Mouse (Mus musculus) midbrain, embryonic 14.5 days (tissue): ENCODE data around the gene Gal3st1. TPM values are rescaled to one million over a fixed set of nuclear protein-coding genes. Genes with fewer than 3 reads are reported as not detected.
"Not testable (repeated sequence)": the region's sequence is repeated elsewhere in the genome, so short reads cannot be mapped to it uniquely, and the experiment has no call there.

Experiments used
- ATAC-seq: fragments of 200-750 bp; cut with Nextera tagmentation; 2 replicates; pipeline ENCODE4 v1.8.0; 2017; ENCODE audit warnings: moderate number of reproducible peaks, moderate library complexity; ENCODE audit not compliant: low FRiP score, low TSS enrichment
- DNase-seq: peaks from one replicate; pipeline ENCODE4 v3.0.0-alpha.2; 2015
- H3K27ac ChIP-seq: fragments of 300-500 bp; sonication (generic); replicated peaks from 2 replicates; pipeline ENCODE4 v1.5.1; 2014; ENCODE audit warnings: mild to moderate bottlenecking, low read depth, low read length, moderate library complexity
- H3K27me3 ChIP-seq: fragments of 300-500 bp; sonication (generic); 2 replicates; pipeline ENCODE4 v1.6.1; 2014; ENCODE audit warnings: low read length, control low read depth, mixed read lengths; ENCODE audit not compliant: control insufficient read depth, insufficient read depth
- H3K36me3 ChIP-seq: fragments of 300-500 bp; sonication (generic); 2 replicates; pipeline ENCODE4 v1.6.1; 2014; ENCODE audit warnings: low read length, control low read depth; ENCODE audit not compliant: control insufficient read depth, insufficient read depth
- H3K4me1 ChIP-seq: fragments of 300-500 bp; sonication (generic); 2 replicates; pipeline ENCODE4 v1.6.1; 2014; ENCODE audit warnings: mild to moderate bottlenecking, antibody characterized with exemption, low read length, control low read depth; ENCODE audit not compliant: control insufficient read depth, insufficient read depth
- H3K4me2 ChIP-seq: fragments of 300-500 bp; sonication (generic); 2 replicates; pipeline ENCODE4 v1.6.1; 2014; ENCODE audit warnings: mild to moderate bottlenecking, low read length, moderate library complexity
- H3K4me3 ChIP-seq: fragments of 300-500 bp; sonication (generic); replicated peaks from 2 replicates; pipeline ENCODE4 v1.5.1; 2014; ENCODE audit warnings: low read depth, low read length
- H3K9ac ChIP-seq: fragments of 300-500 bp; sonication (generic); replicated peaks from 2 replicates; pipeline ENCODE4 v1.6.1; 2014; ENCODE audit warnings: mild to moderate bottlenecking, low read length, moderate library complexity
- H3K9me3 ChIP-seq: fragments of 300-500 bp; sonication (generic); 2 replicates; pipeline ENCODE4 v1.6.1; 2016; ENCODE audit warnings: low read length, control low read depth, mixed read lengths; ENCODE audit not compliant: control insufficient read depth
- WGBS: fragments of 180-500 bp; shearing (Covaris S2); extraction: QIAGEN DNeasy Blood & Tissue Kit; methylation state at CpG from one replicate; pipeline ENCODE4 v1.1.7; 2014; 5-methylcytosine and 5-hydroxymethylcytosine counted together
- polyA plus RNA-seq: library from polyadenylated mRNA; unstranded; fragments of >200 nt; fragmentation: Nextera tagmentation; extraction: Ambion mirVana; gene quantifications from 2 replicates; pipeline ENCODE4 v1.2.1, GENCODE M21; 2014

The Gal3st1 gene
- 3.6 and 4.2 TPM in 2 replicates for polyA plus RNA-seq

DNA sequence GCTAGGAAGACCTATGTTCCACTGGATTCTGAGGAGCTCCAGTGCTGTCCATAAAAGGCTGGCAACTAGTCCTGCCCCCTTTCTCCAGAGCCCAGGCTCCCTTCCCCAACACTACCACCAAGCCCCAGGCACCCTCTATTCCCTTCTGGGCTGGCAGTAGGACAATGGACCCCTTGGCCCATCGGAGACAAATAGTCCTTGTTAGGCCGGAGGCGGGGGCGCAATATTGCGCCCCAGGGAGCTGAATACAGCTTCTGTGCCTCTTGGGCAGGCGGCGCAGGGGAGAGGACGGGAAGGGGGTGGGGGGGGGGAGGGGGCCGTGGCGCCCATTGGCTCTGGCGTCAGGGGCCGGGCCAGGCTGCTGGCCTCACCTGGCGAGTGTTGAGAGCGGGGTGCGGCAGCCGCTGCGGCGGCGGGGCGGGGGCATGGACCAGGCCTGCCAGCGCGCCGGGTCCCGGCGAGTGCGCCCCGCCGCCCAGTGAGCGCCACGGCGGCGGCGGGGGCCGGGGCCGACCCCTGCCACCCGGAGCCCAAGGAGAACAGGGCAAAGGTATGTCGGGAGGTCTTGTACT is at the start of gene Gal3st1:
TSS of gene Gal3st1 (plus strand) at position 346 of the 572 bp plus-strand sequence.
- peak; percentile 33 for DNase-seq
- H3K9ac ChIP-seq, result peak within 1 kb of the TSS; percentile 51
- no peaks in the 10 kb centered on the region for H3K27me3 ChIP-seq
- peak within 1 kb of the TSS; percentile 67 for H3K4me2 ChIP-seq
- H3K4me3 ChIP-seq, result peak within 1 kb of the TSS; percentile 35
- H3K4me1 ChIP-seq, result no peaks in the 10 kb centered on the region
- WGBS, result 1% methylated on average over 32 of the region's 37 CpGs
- no peak within 1 kb of the TSS for H3K27ac ChIP-seq
- H3K9me3 ChIP-seq, result no peaks in the 10 kb centered on the region
- ATAC-seq, result peak; percentile 62; the same call in 1 of the 2 replicates
- peaks cover 23% of the 10 kb centered on the region for H3K36me3 ChIP-seq

DNA sequence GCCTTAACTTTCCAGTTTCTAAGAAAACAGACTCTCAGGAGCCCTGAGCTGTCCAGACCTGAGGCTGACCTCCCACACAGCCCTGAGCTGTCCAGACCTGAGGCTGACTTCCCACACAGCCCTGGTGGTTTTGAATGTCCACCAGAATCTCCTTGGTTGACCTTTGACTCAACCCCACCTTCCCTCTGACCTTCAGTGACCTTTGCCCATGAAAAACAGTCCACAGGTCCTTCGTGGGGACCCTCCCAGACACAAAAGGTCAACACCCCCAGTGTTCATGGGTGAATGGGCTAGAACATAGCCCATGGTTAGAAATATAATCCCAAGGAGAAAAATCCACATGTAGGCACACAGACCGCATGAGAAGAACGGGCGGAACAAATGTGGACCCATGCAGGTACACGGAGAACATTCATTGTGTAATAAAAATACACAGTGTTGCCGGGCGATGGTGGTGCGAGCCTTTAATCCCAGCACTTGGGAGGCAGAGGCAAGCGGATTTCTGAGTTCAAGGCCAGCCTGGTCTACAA is 49.6 kb upstream of the Gal3st1 start:
- WGBS, result 83% methylated on average over 9 of the region's 9 CpGs
- Histone ChIP-seq H3K4me1 (peaks cover 14% of the 10 kb centered on the region), H3K4me3 (no peak overlapping the region), H3K27ac (no peak overlapping the region), H3K9ac (no peak overlapping the region), H3K4me2 (no peak overlapping the region), H3K9me3 (no peaks in the 10 kb centered on the region), H3K36me3 (no peaks in the 10 kb centered on the region), H3K27me3 (no peaks in the 10 kb centered on the region)
- DNase-seq (no peak), ATAC-seq (no peak)

DNA sequence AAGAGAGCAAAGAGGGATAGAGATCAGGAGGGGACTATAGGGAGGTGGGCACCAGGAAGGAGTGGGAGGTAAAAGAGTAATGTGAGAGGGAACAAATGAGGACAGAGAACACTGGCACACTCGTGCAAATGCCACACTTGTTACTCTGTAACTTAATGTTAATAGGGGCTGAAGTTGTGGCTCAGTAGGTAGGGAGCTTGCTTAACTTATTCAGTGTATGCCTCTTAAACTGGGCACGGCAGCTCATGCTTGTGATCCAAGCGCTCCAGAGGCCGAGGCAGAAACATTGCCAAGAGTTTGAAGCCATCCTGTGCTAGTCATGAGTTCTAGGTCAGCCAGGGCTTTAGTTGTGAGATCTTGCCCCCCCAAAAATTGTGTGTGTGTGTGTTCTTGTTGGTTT is 48.3 kb upstream of the Gal3st1 start:
- WGBS, result 86% methylated on average over 4 of the region's 4 CpGs
- Histone ChIP-seq H3K27ac (no peak overlapping the region), H3K4me2 (no peak overlapping the region), H3K4me1 (peaks cover 14% of the 10 kb centered on the region), H3K9me3 (no peaks in the 10 kb centered on the region), H3K36me3 (no peaks in the 10 kb centered on the region), H3K4me3 (no peak overlapping the region), H3K27me3 (no peaks in the 10 kb centered on the region), H3K9ac (no peak overlapping the region)
- no peak for ATAC-seq
- no peak for DNase-seq

DNA sequence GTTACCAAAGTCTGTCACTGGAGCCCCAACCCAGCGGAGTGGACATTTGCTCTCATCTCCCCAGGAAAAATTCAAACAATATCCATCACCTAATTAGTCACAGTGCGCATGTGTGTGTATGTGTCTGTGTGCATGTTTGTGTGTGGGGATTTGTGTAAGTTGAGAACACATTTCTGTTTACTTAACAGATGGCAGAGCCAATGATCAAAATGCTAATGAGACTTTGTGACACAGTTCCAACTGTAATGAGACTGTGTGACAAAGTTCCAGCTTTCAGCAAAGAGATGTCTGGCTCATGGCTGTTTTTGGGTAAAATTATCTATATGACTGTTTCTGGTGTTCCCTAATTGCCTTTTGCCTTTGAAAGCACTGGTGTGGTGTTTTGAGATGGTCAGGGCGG is 47.1 kb upstream of the Gal3st1 start:
- H3K4me2 ChIP-seq, result no peak overlapping the region
- ATAC-seq (no peak), DNase-seq (no peak)

DNA sequence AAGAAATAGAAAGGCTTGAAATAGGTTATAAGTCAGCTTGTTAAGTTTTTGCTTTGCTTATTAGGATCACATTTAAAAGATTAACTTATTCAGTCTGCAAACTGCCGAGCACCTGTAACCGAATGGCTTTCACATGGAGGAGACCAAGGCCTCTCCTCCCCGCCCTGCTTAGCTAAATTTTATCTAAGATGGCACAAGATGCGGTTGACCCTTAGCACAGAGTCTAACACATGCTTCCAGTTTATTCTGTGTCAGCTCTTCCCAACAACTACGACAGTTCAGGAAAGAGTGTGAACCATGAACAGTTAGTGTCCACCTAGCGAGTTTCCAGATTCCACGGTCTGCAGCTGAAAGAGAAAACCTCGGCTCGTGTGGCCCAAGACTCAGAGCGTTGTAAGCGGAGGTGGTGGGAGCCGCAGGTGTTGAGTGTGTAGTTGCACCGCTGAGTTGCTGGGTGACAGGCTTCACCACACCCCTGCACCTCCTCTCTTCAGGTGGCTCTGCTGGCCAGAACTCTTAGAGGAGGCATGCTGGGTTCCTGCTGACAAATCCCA is 46.0 kb upstream of the Gal3st1 start:
- Histone ChIP-seq H3K27ac (no peak overlapping the region), H3K4me2 (no peak overlapping the region), H3K36me3 (no peaks in the 10 kb centered on the region), H3K4me3 (no peak overlapping the region), H3K9ac (no peak overlapping the region), H3K9me3 (no peaks in the 10 kb centered on the region), H3K27me3 (no peaks in the 10 kb centered on the region), H3K4me1 (peaks cover 2% of the 10 kb centered on the region; the same call in 1 of the 2 replicates)
- 83% methylated on average over 13 of the region's 13 CpGs for WGBS
- ATAC-seq (no peak), DNase-seq (no peak)

More for the DNA sequence above, 47.1 kb upstream of the Gal3st1 start:
- WGBS, result 89% methylated on average over 3 of the region's 3 CpGs
- Histone ChIP-seq H3K4me3 (no peak overlapping the region), H3K36me3 (no peaks in the 10 kb centered on the region), H3K4me1 (peaks cover 8% of the 10 kb centered on the region), H3K27me3 (no peaks in the 10 kb centered on the region), H3K27ac (no peak overlapping the region), H3K9ac (no peak overlapping the region), H3K9me3 (no peaks in the 10 kb centered on the region)

DNA sequence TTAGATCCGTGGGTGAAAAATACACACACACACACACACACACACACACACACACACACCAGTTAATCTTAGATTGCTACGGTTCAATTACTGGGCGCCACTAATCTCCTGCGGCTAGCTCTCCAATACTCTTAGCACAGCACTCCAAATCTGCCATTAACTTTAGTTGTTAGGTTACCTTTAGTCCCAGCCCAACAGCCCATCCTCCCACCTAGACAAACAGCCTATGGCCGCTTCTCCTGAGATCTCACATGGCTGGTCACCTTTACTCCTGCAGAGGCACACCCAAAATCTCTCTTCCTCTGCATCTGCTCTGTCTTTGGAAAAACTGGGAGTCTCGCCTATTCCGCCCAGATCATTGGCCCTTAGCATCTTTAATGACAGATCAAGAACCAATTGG is 42.1 kb upstream of the Gal3st1 start:
- no peaks in the 10 kb centered on the region for H3K36me3 ChIP-seq
- 84% methylated on average over 7 of the region's 7 CpGs for WGBS
- no peaks in the 10 kb centered on the region for H3K4me1 ChIP-seq
- no peak overlapping the region for H3K27ac ChIP-seq
- no peak overlapping the region for H3K4me2 ChIP-seq
- no peak for DNase-seq
- H3K9me3 ChIP-seq, result no peaks in the 10 kb centered on the region
- no peak overlapping the region for H3K4me3 ChIP-seq
- H3K9ac ChIP-seq, result no peak overlapping the region
- ATAC-seq, result no peak
- H3K27me3 ChIP-seq, result no peaks in the 10 kb centered on the region

DNA sequence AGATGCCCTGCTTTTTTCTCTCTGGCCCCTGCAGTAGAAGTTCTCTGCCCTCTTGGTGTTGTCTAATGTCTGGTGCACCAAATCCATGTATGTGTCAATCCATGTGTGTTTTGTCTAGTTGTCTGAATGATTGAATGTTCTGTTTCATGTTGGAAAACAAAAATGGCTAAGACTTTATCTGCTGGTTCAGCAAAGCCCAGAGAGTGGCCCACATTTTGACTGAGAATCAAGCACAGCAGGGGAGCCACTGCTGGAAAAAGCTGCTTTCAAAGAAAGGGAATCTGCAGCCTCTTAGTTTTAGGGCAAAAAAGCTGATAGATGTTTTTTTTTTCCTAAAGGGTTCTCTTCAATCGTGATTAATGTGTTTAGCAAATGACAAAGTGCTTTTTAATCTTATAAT is 37.0 kb upstream of the Gal3st1 start:
- H3K27me3 ChIP-seq, result no peaks in the 10 kb centered on the region
- no peaks in the 10 kb centered on the region for H3K9me3 ChIP-seq
- no peaks in the 10 kb centered on the region for H3K36me3 ChIP-seq
- ATAC-seq (no peak), DNase-seq (no peak)
- H3K4me1 ChIP-seq, result no peaks in the 10 kb centered on the region
- H3K4me3 ChIP-seq, result no peak overlapping the region
- WGBS, result 7% methylated on average over 1 of the region's 1 CpGs
- H3K27ac ChIP-seq, result no peak overlapping the region
- H3K4me2 ChIP-seq, result no peak overlapping the region
- no peak overlapping the region for H3K9ac ChIP-seq

DNA sequence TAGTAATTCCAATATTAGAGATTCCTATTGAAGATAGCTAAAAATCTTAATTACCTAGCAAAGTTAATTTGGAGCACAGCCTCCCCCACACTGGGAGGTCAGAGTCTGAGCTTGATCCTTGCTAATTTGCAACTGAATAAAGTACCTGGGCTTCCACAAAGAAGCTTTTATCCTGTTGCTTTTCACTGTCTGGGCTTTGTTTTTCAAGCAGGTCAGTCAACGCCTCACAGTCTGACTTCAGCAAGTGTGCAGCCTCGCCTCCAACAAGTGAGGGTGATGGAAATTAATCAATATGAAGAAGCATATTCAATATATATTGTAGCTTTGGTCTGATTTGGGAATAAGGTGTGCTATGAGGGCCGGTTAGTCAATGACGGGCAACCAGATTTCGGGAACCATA is 28.6 kb upstream of the Gal3st1 start:
- H3K36me3 ChIP-seq, H3K27ac ChIP-seq, H3K9ac ChIP-seq, H3K9me3 ChIP-seq, H3K4me3 ChIP-seq, H3K27me3 ChIP-seq, ATAC-seq, H3K4me1 ChIP-seq, DNase-seq, H3K4me2 ChIP-seq: not testable (repeated sequence)
- WGBS, result 82% methylated on average over 5 of the region's 5 CpGs

DNA sequence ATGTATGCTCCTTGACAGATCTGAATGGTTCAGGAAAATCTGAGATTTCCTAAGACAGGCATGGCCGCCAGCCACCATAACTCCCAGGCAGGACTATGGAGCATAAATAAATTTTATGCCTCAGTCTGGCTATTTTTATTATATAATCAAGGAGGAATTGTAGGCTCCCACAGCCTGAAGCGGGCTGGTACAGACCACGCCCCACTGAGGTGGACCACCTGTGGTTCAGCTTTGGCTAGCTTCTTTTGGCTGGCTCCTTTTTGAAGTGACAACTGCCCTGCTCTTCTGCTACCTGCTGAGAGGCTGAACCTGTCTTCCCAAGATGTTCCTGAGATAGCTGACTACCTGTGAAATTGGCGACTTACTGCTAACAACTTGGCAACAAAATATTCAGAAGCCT is 28.1 kb upstream of the Gal3st1 start:
- WGBS, result 83% methylated on average over 4 of the region's 4 CpGs
- H3K4me1 ChIP-seq, DNase-seq, H3K27me3 ChIP-seq, H3K9ac ChIP-seq, H3K4me3 ChIP-seq, H3K36me3 ChIP-seq, ATAC-seq, H3K4me2 ChIP-seq, H3K27ac ChIP-seq, H3K9me3 ChIP-seq: not testable (repeated sequence)
